Mouse (Mus musculus): ENCODE measurements around the gene Olfr31.

Olfr31 gene

GRCm38 (mm10) chr14:14354511-14355359 lies 32.1 kb downstream of the Olfr31 start:
- no peak for DNase-seq (ENCODE audit: low read depth)

DNA sequence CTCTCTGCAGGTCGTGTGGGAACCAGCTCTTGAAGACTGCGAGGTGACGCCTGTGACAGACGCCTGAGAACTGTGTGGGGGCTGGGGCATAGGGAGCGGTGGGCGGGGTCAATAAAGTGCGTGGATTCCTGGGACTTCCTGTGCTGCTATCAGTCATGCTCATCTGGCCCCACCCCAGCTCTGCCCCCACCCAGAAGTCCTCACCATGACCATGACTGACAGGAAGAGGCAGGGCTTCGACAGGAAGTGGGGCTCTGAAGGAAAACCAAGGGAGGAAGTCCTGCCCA lies 32.7 kb downstream of the Olfr31 start:
- no peak for DNase-seq (ENCODE audit: low read depth)
